Mouse (Mus musculus) cortical plate, adult 2 months (tissue): ENCODE measurements at regions not wholly inside any gene's neighbourhood (a gene's known extent, or its start where the extent isn't known, plus 50 kb on each side); places are given as distances from the start of the nearest gene placed in this dataset.

Source experiments
- CTCF ChIP-seq: fragments of 200-500 bp; IDR thresholded peaks from 2 replicates; pipeline ENCODE4 v1.5.1; 2011; ENCODE audit warnings: mild to moderate bottlenecking, control low read depth, low read length; ENCODE audit not compliant: insufficient read depth; ENCODE audit errors: extremely low read depth
- POLR2A ChIP-seq: fragments of 200-500 bp; IDR thresholded peaks from 2 replicates; pipeline ENCODE4 v1.6.1; 2011; ENCODE audit warnings: mild to moderate bottlenecking, low read length, control low read depth; ENCODE audit not compliant: insufficient read depth; ENCODE audit errors: extremely low read depth

DNA sequence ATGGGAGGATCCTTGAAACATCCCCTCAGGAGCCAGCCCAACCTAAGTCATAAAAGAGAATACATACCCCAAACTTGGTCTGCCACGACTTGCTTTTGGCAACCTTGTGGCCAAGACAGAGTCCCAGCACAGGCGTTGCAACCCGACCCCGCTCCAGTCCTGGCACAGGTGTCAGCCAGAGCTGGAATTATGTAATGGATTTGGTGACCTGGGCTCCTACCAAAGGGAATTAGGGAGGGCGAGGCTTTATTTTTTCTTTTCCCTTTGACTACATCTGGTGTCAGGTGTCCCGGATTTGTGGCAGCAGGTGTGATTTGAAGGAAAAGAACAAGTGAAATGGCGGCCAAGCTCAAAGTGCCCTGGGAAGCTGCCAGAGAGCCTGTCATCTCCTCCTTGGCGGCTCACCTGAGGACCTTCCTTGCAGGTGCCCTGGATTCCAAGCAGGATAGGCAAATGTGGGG lies 212.9 kb downstream of the Mef2c start:
- TF ChIP-seq POLR2A, result no peak
- TF ChIP-seq CTCF, result no peak
